Mouse (Mus musculus) ES-E14 (cell line): Measurements from ENCODE around the gene Sh3gl1. TPM values are rescaled to one million over a fixed set of nuclear protein-coding genes. Genes with fewer than 3 reads are reported as not detected.

Source experiments
- DNase-seq: peaks from one replicate; pipeline ENCODE4 v3.0.0-alpha.2; 2013; ENCODE audit warnings: low read depth, low spot score
- H3K27ac ChIP-seq: 2 replicates; pipeline ENCODE4 v1.5.1; 2012; ENCODE audit warnings: low read depth, mild to moderate bottlenecking, low read length, moderate library complexity, mixed read lengths; ENCODE audit not compliant: poor library complexity, insufficient read depth, severe bottlenecking
- H3K36me3 ChIP-seq: 2 replicates; pipeline ENCODE4 v1.6.1; 2012; ENCODE audit warnings: mild to moderate bottlenecking, low read length, moderate library complexity, mixed read lengths; ENCODE audit not compliant: control insufficient read depth, poor library complexity, insufficient read depth, severe bottlenecking
- H3K4me1 ChIP-seq, 2 experiments: fragments of 150-350 bp in 1 of 2; sonication (generic) in 1 of 2; 2 replicates each; pipeline ENCODE4 v1.6.1; 2012; ENCODE audit warnings: low read length in 2 of 2, mild to moderate bottlenecking in 1 of 2, mixed read lengths in 1 of 2; ENCODE audit not compliant: control insufficient read depth in 2 of 2, insufficient read depth in 2 of 2, poor library complexity in 1 of 2
- H3K4me3 ChIP-seq, 2 experiments: fragments of 150-350 bp in 1 of 2; sonication (generic) in 1 of 2; 2 replicates each; pipeline ENCODE4 v1.5.1; 2012; ENCODE audit warnings: low read length in 2 of 2, low read depth in 1 of 2, mild to moderate bottlenecking in 1 of 2, mixed read lengths in 1 of 2; ENCODE audit not compliant: insufficient read depth in 1 of 2, poor library complexity in 1 of 2, severe bottlenecking in 1 of 2
- H3K9ac ChIP-seq: 2 replicates; pipeline ENCODE4 v1.6.1; 2012; ENCODE audit warnings: low read depth, mild to moderate bottlenecking, low read length, mixed read lengths; ENCODE audit not compliant: poor library complexity, insufficient read depth, severe bottlenecking
- H3K9me3 ChIP-seq: fragments of 150-350 bp; sonication (generic); 2 replicates; pipeline ENCODE4 v1.6.1; 2012; ENCODE audit warnings: low read depth, mild to moderate bottlenecking, low read length; ENCODE audit not compliant: control insufficient read depth, insufficient read depth
- CHD2 ChIP-seq: IDR thresholded peaks from 2 replicates; pipeline ENCODE4 v1.6.1; 2014; ENCODE audit warnings: mild to moderate bottlenecking, low read depth, low read length, inconsistent platforms
- HCFC1 ChIP-seq: IDR thresholded peaks from 2 replicates; pipeline ENCODE4 v1.6.1; 2012; ENCODE audit warnings: low read length, inconsistent platforms, borderline replicate concordance; ENCODE audit not compliant: insufficient read depth
- MAFK ChIP-seq: IDR thresholded peaks from 2 replicates; pipeline ENCODE4 v1.6.1; 2014; ENCODE audit warnings: mild to moderate bottlenecking, low read depth, low read length, inconsistent platforms; ENCODE audit not compliant: insufficient read depth
- ZC3H11A ChIP-seq: IDR thresholded peaks from 2 replicates; pipeline ENCODE4 v1.6.1; 2012; ENCODE audit warnings: low read depth, mild to moderate bottlenecking, inconsistent platforms, low read length, borderline replicate concordance
- ZNF384 ChIP-seq: IDR thresholded peaks from 2 replicates; pipeline ENCODE4 v1.6.1; 2012; ENCODE audit warnings: low read depth, low read length, inconsistent platforms
- in situ Hi-C, 2 experiments: fragments of 600-800 bp; cut with MboI; formaldehyde crosslinking; loops; one replicate each; pipeline ENCODE4 v1.15.1; 2025; ENCODE audit warnings: low sequenced_read_pairs in 2 of 2, inconsistent platforms in 1 of 2; ENCODE audit not compliant: unreplicated experiment in 2 of 2
- total RNA-seq: library from RNA; depleted of rRNA; stranded (reverse); fragments of 300-350 nt; gene quantifications from 2 replicates; pipeline ENCODE4 v1.2.3, GENCODE M21; 2012

Sh3gl1 gene
- total RNA-seq, 1 experiment, result 73.8 TPM

DNA sequence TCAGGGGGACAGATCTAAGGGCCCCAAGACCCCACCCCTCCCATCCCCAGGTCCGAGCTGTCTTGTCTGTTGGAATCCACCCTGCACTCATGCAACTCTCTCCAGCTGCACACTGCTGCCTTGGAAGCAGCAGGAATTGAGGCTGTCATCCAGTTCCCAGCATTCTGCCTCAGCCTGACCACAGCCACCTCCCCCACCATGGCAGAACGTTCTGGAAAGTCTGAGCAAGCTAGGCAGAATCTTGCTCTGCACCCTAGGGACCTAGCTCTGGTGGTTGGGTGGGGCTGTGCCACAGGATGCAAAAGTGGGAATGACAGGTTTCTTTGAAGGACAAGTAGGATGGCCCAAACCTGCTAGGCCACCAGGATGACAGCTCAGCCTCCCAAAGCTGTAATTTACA, 12.0 kb downstream of the Sh3gl1 start:
- Histone ChIP-seq H3K4me3 (no peak overlapping the region), H3K9me3 (no peaks in the 10 kb centered on the region), H3K36me3 (peaks cover 14% of the 10 kb centered on the region; the same call in 1 of the 2 replicates), H3K4me1 (no peaks in the 10 kb centered on the region), H3K27ac (no peak overlapping the region), H3K9ac (no peak overlapping the region)
- TF ChIP-seq HCFC1 (no peak), MAFK (no peak), ZC3H11A (no peak), CHD2 (no peak)
- no peak for DNase-seq
- in situ Hi-C loops, result no loop called here

GRCm38 (mm10) chr17:56023386-56023785, 13.0 kb downstream of the Sh3gl1 start:
- TF ChIP-seq MAFK, result no peak
- TF ChIP-seq ZNF384, result no peak
- no peak for TF ChIP-seq HCFC1
- no peak for TF ChIP-seq CHD2
- no peak for TF ChIP-seq ZC3H11A
- peaks cover 0 to 2% of the 10 kb centered on the region in 2 experiments; a peak in 1 of 4 replicates for H3K4me1 ChIP-seq
- no peak overlapping the region for H3K27ac ChIP-seq
- H3K9me3 ChIP-seq, result no peaks in the 10 kb centered on the region
- no peak overlapping the region for H3K9ac ChIP-seq
- in situ Hi-C loops, result no loop called here
- H3K36me3 ChIP-seq, result peaks cover 22% of the 10 kb centered on the region
- no peak for DNase-seq
- H3K4me3 ChIP-seq, result no peak overlapping the region

GRCm38 (mm10) chr17:56022989-56023290, 13.5 kb downstream of the Sh3gl1 start:
- no peak overlapping the region for H3K9ac ChIP-seq
- peaks cover 0 to 2% of the 10 kb centered on the region in 2 experiments; a peak in 1 of 4 replicates for H3K4me1 ChIP-seq
- H3K27ac ChIP-seq, result no peak overlapping the region
- no peak for TF ChIP-seq MAFK
- TF ChIP-seq CHD2, result no peak
- TF ChIP-seq ZC3H11A, result no peak
- TF ChIP-seq ZNF384, result no peak
- no peak overlapping the region for H3K4me3 ChIP-seq
- no peak for DNase-seq
- in situ Hi-C loops, result no loop called here
- no peaks in the 10 kb centered on the region for H3K9me3 ChIP-seq
- peaks cover 23% of the 10 kb centered on the region for H3K36me3 ChIP-seq

GRCm38 (mm10) chr17:56022131-56022988, 14.1 kb downstream of the Sh3gl1 start:
- TF ChIP-seq MAFK, result no peak
- TF ChIP-seq CHD2, result no peak
- Histone ChIP-seq H3K4me3 (no peak overlapping the region), H3K27ac (no peak overlapping the region), H3K9ac (no peak overlapping the region), H3K36me3 (peaks cover 28% of the 10 kb centered on the region), H3K9me3 (no peaks in the 10 kb centered on the region), H3K4me1 (peaks cover 0 to 2% of the 10 kb centered on the region in 2 experiments; a peak in 1 of 4 replicates)
- in situ Hi-C loops, result no loop called here
- no peak for DNase-seq
